Mouse (Mus musculus) cerebellum, postnatal 36 days (tissue): ENCODE data around the gene Col1a2.

Source experiments
- DNase-seq, 2 experiments: peaks; one replicate each; pipeline ENCODE4 v3.0.0; 2021 to 2022; ENCODE audit warnings: mixed read lengths in 2 of 2

The Col1a2 gene

DNA sequence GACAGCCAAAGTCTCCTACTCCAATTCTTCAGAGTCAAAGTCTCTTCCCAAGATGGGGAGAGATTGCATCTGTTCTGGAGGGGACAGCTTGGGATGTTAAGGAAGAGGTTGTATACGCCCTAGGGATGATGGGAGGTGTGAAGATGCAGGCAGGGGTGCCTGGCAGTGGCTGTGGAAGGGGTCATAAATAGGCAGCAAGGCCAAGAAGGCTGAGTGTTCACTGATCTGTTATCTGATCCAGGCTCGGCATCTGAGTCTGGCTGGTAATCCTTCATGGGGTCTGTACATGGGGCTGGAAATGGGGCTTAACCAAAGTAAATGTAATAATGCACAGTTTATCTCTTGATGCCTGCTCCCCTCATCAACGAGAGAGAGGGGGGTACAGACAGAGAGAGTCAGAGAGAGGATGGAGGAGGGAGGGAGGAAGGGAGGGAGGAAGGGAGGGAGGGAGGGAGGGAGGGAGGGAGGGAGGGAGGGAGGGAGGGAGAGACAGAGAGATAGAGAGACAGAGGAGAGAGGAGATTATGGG lies at the start of gene Col1a2:
Gene Col1a2, plus strand, starts transcription at position 212 of the 529 bp plus-strand sequence.
- DNase-seq, result no peak

DNA sequence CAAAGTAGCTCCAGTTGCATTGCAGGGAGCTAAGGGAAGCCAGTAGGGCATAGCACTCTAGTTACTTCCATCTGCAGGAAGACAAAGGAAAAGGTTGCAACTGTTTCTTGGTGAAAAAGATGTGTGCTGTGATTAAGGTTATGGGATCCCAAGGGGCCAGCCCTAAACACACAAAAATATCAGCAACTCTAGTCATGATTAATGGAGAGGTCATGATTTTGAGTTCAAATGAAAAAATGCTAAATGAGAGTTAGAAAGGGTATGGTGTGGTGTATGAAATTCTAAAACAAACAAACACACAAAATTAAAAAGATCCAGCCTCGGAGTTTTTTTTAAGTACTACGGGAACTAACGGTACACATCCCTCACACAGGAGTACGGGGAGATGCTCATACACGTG lies 49.1 kb upstream of the Col1a2 start:
- DNase-seq, result no peak

DNA sequence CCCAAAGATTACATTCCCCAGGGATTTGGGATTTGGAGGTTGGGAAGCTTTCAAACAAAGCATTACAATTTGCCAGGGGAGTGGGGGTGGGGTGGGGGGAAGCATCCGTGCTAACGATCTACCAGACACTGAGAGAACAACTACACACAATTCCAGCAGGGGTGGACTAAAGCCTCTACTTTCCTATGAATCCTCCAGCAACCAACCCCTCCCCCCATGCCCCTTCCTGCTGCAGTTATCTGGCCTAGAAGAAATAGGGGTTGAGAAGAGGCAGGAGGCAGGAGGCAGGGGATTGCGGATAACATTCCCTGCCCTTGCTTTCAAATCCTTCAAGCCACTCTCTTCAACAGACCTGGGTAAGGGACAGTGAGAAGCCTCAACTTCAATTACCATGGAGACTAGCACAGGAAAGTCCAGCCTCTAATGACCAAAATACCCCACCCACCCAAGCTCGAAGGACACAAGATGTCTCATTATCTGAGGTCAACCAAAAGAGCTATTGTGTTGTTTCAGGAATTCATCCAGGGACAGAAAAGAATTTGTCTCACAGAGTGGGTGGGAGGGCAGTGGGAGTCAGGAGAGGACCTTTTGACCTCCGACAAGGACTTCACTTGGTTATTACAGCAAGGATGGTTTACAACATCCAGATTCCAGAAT lies 48.5 kb upstream of the Col1a2 start:
- no peak for DNase-seq

DNA sequence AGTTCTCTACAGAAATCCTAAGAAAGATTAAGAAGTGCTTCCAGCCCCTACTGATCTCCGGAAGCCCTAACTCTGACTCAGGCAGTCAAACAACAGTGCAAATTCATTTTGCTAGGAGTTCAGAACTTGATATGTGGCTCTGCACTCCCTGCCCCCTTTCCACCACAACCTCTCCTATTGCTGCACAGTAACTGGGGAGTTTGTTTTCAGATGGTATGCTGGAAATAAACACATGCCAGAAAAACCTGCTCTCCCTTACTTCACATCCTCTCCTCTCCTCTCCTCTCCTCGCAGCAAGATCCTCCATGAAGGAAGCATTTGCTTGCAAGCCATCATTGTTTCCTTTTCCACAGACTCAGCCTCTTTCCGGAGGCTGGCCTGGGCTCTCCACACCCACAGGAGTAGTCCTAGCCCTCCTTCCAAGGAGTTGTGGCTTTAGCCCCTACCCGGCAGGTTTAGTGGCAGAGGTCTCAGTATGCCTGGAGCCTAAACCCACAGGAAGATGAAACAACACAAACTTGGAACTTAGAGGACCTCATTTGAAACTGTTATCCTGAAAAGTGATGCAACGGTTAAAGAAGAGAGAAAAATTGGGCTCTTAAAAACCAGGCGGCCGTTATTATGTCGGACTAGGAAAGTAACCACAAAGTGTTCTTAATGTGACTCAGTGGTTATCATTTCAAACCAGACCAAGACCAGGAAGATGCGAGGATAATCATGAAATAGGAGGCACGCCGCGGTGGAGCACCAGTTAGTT lies 47.7 kb upstream of the Col1a2 start:
- no peak for DNase-seq

- DNase-seq, result no peak
These were observed 47.0 kb upstream of the Col1a2 start for GRCm38 (mm10) chr6:4457555-4457996.

DNA sequence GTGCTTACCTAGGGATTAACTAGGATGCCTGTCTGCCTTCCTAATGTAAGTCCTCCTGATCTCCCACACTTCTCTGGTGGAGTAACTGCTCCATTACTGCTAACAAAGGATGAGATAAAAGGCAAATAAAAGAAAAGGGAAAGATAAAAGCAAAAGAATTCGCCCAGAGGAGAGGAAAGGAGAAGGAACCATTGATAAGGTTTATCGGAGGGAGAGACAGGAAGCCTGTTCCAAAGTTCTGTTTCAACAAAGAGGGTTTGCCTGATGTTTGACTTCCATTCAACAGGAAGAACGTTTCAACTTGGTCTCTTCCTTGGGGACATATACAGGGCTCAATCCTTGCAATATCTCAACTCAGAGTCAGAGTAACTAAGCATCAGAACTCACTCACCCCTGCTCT lies 39.3 kb upstream of the Col1a2 start:
- no peak for DNase-seq

DNA sequence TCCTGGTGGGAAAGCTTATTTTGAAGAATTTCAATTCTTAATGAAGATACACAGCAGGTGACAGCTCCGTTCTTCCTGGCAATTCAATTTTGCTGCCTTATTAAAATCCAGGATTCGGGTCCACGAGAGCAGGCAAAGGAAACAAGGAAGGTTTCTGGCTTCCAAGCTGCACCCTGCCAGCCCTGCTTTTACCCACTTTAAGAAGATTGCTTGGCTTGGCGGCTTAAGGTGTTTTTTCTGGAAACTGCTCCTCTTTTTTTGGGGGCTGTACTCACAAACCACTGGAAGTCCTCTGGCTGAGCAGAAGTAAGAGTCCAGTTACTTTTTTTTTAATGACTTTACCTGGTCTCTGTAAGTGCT lies 21.1 kb upstream of the Col1a2 start:
- DNase-seq, result no peak

GRCm38 (mm10) chr6:4483937-4484601 lies 20.5 kb upstream of the Col1a2 start:
- DNase-seq, result no peak

GRCm38 (mm10) chr6:4488349-4488748 lies 16.3 kb upstream of the Col1a2 start:
- DNase-seq, result no peak

- no peak for DNase-seq
These were observed 15.6 kb upstream of the Col1a2 start for GRCm38 (mm10) chr6:4488966-4489365.

- no peak for DNase-seq
These were observed 15.0 kb upstream of the Col1a2 start for GRCm38 (mm10) chr6:4489366-4490245.

DNA sequence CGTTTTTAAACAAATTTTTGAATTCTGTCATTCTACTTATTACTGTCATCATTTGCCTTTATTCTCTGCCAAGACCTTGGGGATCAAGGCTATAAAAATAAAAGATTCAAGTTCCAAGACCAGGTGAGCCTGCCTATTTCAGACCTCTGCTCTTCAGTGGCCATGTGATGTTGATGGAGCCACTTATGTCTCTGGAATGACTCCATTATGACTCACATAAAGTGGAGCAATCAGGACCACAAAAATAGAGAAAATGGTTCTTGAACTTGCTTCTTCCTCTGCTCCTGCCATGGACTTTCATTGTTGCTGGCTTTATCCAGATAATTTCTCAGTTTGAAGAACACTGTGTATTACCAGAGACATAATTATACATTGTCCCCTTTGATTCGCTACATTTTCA lies 10.9 kb upstream of the Col1a2 start:
- DNase-seq, result no peak

DNA sequence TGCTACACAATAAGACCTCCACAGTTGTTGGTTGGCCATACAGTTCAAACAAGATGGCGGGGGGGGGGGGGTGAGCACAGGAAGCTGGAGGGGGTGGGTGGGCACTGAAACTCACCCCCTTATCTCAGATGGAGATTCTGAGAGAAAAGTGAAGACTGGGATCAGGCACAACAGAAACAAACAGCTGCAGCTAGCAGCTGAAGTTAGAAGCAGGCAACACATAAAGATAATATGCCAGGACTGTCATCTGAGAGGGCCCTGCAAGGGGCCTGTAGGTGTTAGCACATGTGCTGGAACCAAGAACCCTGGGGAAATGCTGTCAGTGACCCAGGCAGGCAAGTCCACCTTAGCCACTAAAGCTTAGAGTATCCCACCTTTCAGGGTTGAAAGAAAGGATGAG lies 8.2 kb upstream of the Col1a2 start:
- DNase-seq, result no peak

- DNase-seq, result no peak
These were observed 1.5 kb upstream of the Col1a2 start for GRCm38 (mm10) chr6:4503106-4503505.

DNA sequence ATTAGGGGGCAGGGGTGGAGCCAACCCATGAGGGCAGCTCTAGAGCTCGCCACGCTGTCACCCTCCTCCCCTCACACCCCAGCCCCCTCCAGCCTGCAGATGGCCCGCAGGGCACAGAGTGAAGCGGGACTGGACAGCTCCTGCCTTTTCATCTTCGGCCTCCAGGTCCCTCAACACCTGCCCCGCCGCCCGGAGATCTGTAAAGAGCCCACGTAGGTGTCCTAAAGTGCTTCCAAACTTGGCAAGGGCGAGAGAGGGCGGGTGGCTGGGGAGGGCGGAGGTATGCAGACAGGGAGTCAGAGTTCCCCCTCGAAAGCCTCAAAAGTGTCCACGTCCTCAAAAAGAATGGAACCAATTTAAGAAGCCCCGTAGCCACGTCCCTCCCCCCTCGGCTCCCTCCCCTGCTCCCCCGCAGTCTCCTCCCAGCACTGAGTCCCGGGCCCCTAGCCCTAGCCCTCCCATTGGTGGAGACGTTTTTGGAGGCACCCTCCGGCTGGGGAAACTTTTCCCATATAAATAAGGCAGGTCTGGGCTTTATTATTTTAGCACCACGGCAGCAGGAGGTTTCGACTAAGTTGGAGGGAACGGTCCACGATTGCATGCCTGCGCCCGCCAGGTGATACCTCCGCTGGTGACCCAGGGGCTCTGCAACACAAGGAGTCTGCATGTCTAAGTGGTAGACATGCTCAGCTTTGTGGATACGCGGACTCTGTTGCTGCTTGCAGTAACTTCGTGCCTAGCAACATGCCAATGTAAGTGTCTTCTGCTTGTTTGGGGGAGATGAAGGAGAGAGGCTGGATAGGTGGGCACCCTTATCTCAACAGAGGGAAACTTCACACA lies 764 bp downstream of the Col1a2 start:
- DNase-seq, result peak in 1 of 2 experiments; percentile 3

GRCm38 (mm10) chr6:4506106-4506505 lies 1.5 kb downstream of the Col1a2 start:
- DNase-seq, result no peak

- DNase-seq, result no peak
These were observed 2.2 kb downstream of the Col1a2 start for GRCm38 (mm10) chr6:4506791-4507190.

DNA sequence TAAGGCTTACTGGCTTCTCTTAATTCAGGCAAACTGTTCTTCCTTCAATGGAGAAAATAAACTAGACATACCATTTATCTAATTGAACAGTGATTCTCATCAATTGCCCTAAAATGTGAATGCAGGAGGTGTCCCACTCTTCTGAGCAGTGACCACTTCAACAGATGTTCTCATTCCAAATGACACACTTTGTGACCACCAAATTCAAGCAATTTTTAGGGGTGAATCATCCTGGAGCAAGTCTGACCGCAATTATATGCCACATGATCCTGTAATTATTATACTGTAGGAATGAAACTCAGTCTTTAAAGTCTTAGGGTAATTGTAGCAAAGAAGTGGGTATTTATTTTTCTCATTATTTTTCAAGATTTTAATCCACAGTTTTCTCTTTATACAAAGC lies 2.7 kb downstream of the Col1a2 start:
- DNase-seq, result no peak

DNA sequence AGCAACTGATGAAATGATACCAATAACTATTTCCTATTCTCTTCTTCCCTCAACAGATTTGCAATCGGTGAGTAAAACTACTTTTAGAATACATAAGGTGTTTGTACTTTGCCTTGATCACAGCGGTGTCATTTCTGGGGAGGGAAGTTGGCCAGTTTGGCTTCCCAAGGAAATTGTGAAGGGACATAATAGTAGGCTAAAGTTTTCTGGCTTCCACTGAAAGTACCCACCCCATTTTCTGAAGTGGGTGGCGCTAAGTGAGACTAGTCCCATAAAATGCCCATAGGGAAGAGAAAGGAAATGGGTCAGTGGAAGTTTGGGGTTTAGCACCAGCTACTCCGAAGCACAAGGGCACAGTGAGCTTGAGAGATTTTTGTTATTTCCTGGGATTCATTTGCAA lies 3.7 kb downstream of the Col1a2 start:
- no peak for DNase-seq

GRCm38 (mm10) chr6:4509395-4509794 lies 4.8 kb downstream of the Col1a2 start:
- no peak for DNase-seq

DNA sequence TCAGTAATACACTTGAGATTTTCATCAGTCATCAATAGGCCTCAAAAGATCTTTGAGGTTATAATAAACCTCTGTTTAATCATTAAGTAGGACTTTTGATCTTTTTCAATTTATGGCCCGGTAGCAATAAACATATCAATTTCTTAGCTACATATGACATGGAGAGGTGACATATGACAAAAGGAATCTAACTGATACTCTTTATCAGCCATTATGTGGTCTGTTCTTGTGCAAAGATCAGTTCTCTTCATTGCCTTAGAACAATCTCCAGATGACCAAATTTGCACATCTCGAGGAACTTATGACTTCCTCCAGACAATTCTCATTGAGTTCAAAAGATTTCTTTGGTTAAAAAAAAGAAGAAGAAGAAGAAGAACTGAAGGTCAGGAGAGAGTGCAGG lies 10.1 kb downstream of the Col1a2 start:
- DNase-seq, result no peak

- no peak for DNase-seq
These were observed 16.4 kb downstream of the Col1a2 start for GRCm38 (mm10) chr6:4521031-4521430.
